Mouse (Mus musculus) right cerebral cortex, adult 2 months (tissue): Measurements from ENCODE around the gene Scai.

Experiments
- DNase-seq, 2 experiments: peaks; one replicate each; pipeline ENCODE4 v3.0.0; 2021 to 2022; ENCODE audit warnings: low spot score in 2 of 2

Scai gene

GRCm38 (mm10) chr2:39190561-39191056, at the start of gene Scai:
Scai (minus strand) TSS chr2:39190734.
- DNase-seq = peak; percentile 99

GRCm38 (mm10) chr2:39226731-39227130, 36.2 kb upstream of the Scai start:
- no peak for DNase-seq

- DNase-seq = peak; percentile 98
Measured at GRCm38 (mm10) chr2:39226019-39226640, 35.6 kb upstream of the Scai start, which contains the start of gene Ppp6c. Ppp6c (minus strand) TSS chr2:39226451.

GRCm38 (mm10) chr2:39225331-39226018, 34.9 kb upstream of the Scai start:
- peak; percentile 46 to 50 for DNase-seq

GRCm38 (mm10) chr2:39224621-39225020, 34.1 kb upstream of the Scai start:
- DNase-seq = no peak

GRCm38 (mm10) chr2:39220010-39220409, 29.5 kb upstream of the Scai start:
- no peak for DNase-seq

GRCm38 (mm10) chr2:39219034-39219433, 28.5 kb upstream of the Scai start:
- no peak for DNase-seq

GRCm38 (mm10) chr2:39217150-39217549, 26.6 kb upstream of the Scai start:
- no peak for DNase-seq

- no peak for DNase-seq
Measured at GRCm38 (mm10) chr2:39210738-39211137, 20.2 kb upstream of the Scai start.

GRCm38 (mm10) chr2:39203359-39203758, 12.8 kb upstream of the Scai start:
- no peak for DNase-seq

GRCm38 (mm10) chr2:39194809-39195208, 4.3 kb upstream of the Scai start:
- no peak for DNase-seq

GRCm38 (mm10) chr2:39189961-39190560, 473 bp downstream of the Scai start:
- peak; percentile 15 to 39 for DNase-seq

- no peak for DNase-seq
Measured at GRCm38 (mm10) chr2:39185942-39186341, 4.6 kb downstream of the Scai start.

GRCm38 (mm10) chr2:39183587-39183986, 6.9 kb downstream of the Scai start:
- no peak for DNase-seq

- no peak for DNase-seq
Measured at GRCm38 (mm10) chr2:39160996-39161395, 29.5 kb downstream of the Scai start.

GRCm38 (mm10) chr2:39157916-39158315, 32.6 kb downstream of the Scai start:
- no peak for DNase-seq

- DNase-seq = no peak
Measured at GRCm38 (mm10) chr2:39156821-39157220, 33.7 kb downstream of the Scai start.

- no peak for DNase-seq
Measured at GRCm38 (mm10) chr2:39150943-39151342, 39.6 kb downstream of the Scai start.

GRCm38 (mm10) chr2:39148075-39148474, 42.5 kb downstream of the Scai start:
- DNase-seq = no peak

GRCm38 (mm10) chr2:39146469-39146868, 44.1 kb downstream of the Scai start:
- no peak for DNase-seq

GRCm38 (mm10) chr2:39142357-39142948, 48.1 kb downstream of the Scai start:
- DNase-seq = peak; percentile 60 to 66
